Mouse (Mus musculus) hindbrain, postnatal 0 days (tissue): ENCODE data around the gene Cpsf4l. TPM values are rescaled to one million over a fixed set of nuclear protein-coding genes. Genes with fewer than 3 reads are reported as not detected.

ENCODE experiments used
- ATAC-seq: fragments of 200-750 bp; cut with Nextera tagmentation; 2 replicates; pipeline ENCODE4 v1.8.0; 2017; ENCODE audit warnings: mild to moderate bottlenecking, moderate TSS enrichment, moderate library complexity
- DNase-seq: peaks from one replicate; pipeline ENCODE4 v3.0.0-alpha.2; 2015; ENCODE audit warnings: low spot score
- H3K27ac ChIP-seq: fragments of 300-500 bp; sonication (generic); 2 replicates; pipeline ENCODE4 v1.5.1; 2014; ENCODE audit warnings: mild to moderate bottlenecking
- H3K27me3 ChIP-seq: fragments of 300-500 bp; sonication (generic); 2 replicates; pipeline ENCODE4 v1.6.1; 2014; ENCODE audit warnings: low read length, mixed read lengths; ENCODE audit not compliant: insufficient read depth
- H3K36me3 ChIP-seq: fragments of 300-500 bp; sonication (generic); 2 replicates; pipeline ENCODE4 v1.6.1; 2014; ENCODE audit warnings: low read length, mixed read lengths; ENCODE audit not compliant: insufficient read depth
- H3K4me1 ChIP-seq: fragments of 300-500 bp; sonication (generic); 2 replicates; pipeline ENCODE4 v1.6.1; 2014; ENCODE audit warnings: antibody characterized with exemption, low read length, mixed read lengths; ENCODE audit not compliant: insufficient read depth
- H3K4me2 ChIP-seq: fragments of 300-500 bp; sonication (generic); 2 replicates; pipeline ENCODE4 v1.6.1; 2014; ENCODE audit warnings: low read depth, mild to moderate bottlenecking, low read length, moderate library complexity, mixed read lengths
- H3K4me3 ChIP-seq: fragments of 300-500 bp; sonication (generic); 2 replicates; pipeline ENCODE4 v1.5.1; 2014; ENCODE audit warnings: low read length
- H3K9ac ChIP-seq: fragments of 300-500 bp; sonication (generic); replicated peaks from 2 replicates; pipeline ENCODE4 v1.6.1; 2014; ENCODE audit warnings: mild to moderate bottlenecking, low read length, moderate library complexity, mixed read lengths
- H3K9me3 ChIP-seq: fragments of 300-500 bp; sonication (generic); 2 replicates; pipeline ENCODE4 v1.6.1; 2016; ENCODE audit warnings: low read length, mixed read lengths
- CTCF ChIP-seq: IDR thresholded peaks from 2 replicates; pipeline ENCODE4 v1.5.1; 2016; ENCODE audit warnings: antibody characterized with exemption, control low read depth, low read depth
- WGBS: fragments of 180-500 bp; shearing (Covaris S2); extraction: QIAGEN DNeasy Blood & Tissue Kit; methylation state at CpG from one replicate; pipeline ENCODE4 v1.1.7; 2014; 5-methylcytosine and 5-hydroxymethylcytosine counted together
- polyA plus RNA-seq: library from polyadenylated mRNA; unstranded; fragments of >200 nt; fragmentation: Nextera tagmentation; extraction: Ambion mirVana; gene quantifications from 2 replicates; pipeline ENCODE4 v1.2.1, GENCODE M21; 2015
- total RNA-seq: library from RNA; depleted of rRNA; stranded (reverse); fragments of >200 nt; gene quantifications from 2 replicates; pipeline ENCODE4 v1.2.3, GENCODE M21; 2014

Gene Cpsf4l
- total and polyA plus RNA-seq, 2 experiments from 2014 or later, result 0.19 TPM; not detected in 1

DNA sequence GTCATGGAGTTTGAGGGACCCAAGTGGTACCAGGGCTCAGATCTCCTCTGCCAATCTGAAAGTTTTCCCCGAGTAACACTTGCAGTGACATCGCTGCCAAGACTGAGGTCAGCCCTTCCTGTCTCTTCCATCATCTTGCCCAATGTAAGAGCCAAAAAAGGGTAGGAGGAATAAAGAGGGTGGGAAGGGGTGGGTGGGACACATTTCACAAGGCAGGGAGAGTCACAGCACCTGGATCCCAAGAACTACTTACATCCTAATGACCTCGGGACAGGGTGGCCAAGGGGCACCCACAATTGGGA, 27.7 kb upstream of the Cpsf4l start:
- no peak overlapping the region for H3K27ac ChIP-seq
- peaks cover under 1% of the 10 kb centered on the region; the same call in 1 of the 2 replicates for H3K36me3 ChIP-seq
- no peaks in the 10 kb centered on the region for H3K27me3 ChIP-seq
- H3K9ac ChIP-seq, result no peak overlapping the region
- no peak overlapping the region for H3K4me2 ChIP-seq
- DNase-seq (no peak), ATAC-seq (no peak)
- peaks cover 13% of the 10 kb centered on the region; the same call in 1 of the 2 replicates for H3K4me1 ChIP-seq
- 87% methylated on average over 3 of the region's 3 CpGs for WGBS
- H3K4me3 ChIP-seq, result no peak overlapping the region
- H3K9me3 ChIP-seq, result no peaks in the 10 kb centered on the region
- no peak for TF ChIP-seq CTCF

DNA sequence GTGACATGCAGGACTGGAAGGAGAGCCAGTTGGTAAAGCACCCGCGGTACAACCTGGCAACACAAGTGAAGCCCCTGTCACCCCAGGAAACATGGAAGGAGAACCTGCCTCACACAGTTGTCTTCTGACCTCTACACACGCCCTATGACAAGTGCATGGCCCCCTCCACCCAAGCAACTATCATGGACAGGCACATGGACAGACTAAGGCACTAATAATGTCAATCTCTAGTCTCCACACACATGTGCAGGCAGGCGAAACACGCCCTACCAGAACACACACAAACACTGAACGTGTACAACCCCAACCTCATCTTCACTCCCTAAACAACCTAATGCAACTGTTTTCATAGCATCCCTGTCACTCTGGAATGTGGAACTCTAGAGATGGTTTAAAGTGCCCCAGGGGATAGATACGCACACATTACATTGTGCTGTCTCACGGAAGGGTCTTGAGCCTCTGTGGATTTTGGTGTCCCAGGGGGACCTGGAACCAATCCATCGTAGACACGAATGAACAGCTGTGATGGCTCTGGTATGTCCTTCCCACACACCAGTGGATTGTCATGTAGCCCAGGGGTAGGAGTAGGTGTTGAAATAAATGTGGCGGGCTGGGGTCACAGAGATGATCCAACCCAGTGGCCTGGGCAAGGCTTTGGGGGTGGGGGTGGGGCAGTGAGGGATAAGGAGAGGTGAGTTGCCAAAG, 27.2 kb upstream of the Cpsf4l start:
- Histone ChIP-seq H3K4me1 (peaks cover 13% of the 10 kb centered on the region; the same call in 1 of the 2 replicates), H3K9ac (no peak overlapping the region), H3K4me2 (no peak overlapping the region), H3K4me3 (no peak overlapping the region), H3K27me3 (no peaks in the 10 kb centered on the region), H3K36me3 (no peaks in the 10 kb centered on the region), H3K9me3 (no peaks in the 10 kb centered on the region), H3K27ac (no peak overlapping the region)
- DNase-seq, result no peak
- no peak for ATAC-seq
- TF ChIP-seq CTCF, result no peak
- WGBS, result 71% methylated on average over 11 of the region's 11 CpGs

DNA sequence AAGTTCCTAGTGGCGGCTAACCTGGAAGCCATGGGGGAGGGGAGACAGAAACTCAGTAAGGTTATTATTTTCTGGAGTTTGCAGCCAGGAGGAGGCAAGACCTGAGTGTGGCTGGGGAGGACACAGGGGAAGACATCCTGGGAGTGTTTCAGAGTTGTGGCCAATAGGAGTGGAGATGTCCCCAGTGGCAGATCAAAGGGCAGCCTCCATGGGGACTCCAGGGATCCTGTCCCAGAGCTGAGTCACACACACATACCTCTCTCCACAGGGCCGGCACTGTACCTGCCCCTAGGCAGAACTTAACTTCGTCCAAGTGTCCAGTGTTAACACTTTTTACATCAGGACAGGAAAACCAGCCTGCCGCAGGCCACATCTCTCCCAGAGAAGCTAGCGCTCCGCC, 25.3 kb upstream of the Cpsf4l start:
- no peak overlapping the region for H3K4me2 ChIP-seq
- peaks cover 13% of the 10 kb centered on the region; the same call in 1 of the 2 replicates for H3K4me1 ChIP-seq
- no peak for DNase-seq
- WGBS, result 79% methylated on average over 6 of the region's 6 CpGs
- H3K4me3 ChIP-seq, result no peak overlapping the region
- no peak overlapping the region for H3K27ac ChIP-seq
- no peak for ATAC-seq
- no peaks in the 10 kb centered on the region for H3K27me3 ChIP-seq
- H3K9me3 ChIP-seq, result no peaks in the 10 kb centered on the region
- H3K9ac ChIP-seq, result no peak overlapping the region
- no peaks in the 10 kb centered on the region for H3K36me3 ChIP-seq
- TF ChIP-seq CTCF, result no peak

DNA sequence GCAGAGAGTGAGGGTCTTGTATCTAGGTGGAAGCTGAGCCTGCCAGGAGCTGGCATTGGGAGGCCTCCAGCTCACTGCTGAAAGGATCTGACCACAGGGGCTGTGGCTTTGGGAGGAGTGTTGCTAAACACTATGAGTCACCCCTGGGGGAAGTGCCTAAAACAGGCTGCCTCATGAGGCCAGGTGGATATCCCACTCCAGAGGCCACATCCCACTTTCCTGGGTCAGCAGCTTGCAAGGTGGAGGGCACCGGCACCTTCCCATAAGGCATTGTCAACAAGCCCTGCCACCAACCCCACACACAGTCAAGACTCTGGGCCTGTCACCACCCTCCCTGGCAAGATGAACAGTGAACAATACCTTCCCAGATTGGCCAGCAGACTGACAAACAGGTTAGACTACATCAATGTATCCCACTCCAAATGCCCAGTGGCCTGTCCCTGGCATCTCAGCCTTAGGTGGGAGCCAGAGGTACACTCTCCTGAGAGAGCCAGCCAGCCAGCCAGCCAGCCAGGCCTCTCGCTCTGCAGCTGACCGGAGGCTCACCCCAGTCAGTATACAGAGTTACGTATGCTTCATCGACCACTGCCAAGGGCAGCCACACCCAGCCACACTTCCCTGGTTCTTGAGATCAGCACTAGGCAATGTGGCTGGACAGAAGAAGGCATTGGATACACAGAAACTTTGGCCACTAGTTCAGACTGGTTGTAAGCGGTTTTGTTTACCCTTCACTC, 24.0 kb upstream of the Cpsf4l start:
- peak overlapping the region; percentile 17; the same call in 1 of the 2 replicates for H3K27ac ChIP-seq
- 45% methylated on average over 6 of the region's 6 CpGs for WGBS
- H3K4me3 ChIP-seq, result no peak overlapping the region
- DNase-seq (no peak), ATAC-seq (peak; percentile 25; the same call in 1 of the 2 replicates)
- peaks cover 6% of the 10 kb centered on the region; the same call in 1 of the 2 replicates for H3K36me3 ChIP-seq
- no peaks in the 10 kb centered on the region for H3K27me3 ChIP-seq
- 0 out of 2 replicates have a peak, but pooled peaks cover 3% of the 10 kb centered on the region for H3K4me1 ChIP-seq
- no peak overlapping the region for H3K9ac ChIP-seq
- no peak for TF ChIP-seq CTCF
- no peaks in the 10 kb centered on the region for H3K9me3 ChIP-seq
- H3K4me2 ChIP-seq, result no peak overlapping the region

DNA sequence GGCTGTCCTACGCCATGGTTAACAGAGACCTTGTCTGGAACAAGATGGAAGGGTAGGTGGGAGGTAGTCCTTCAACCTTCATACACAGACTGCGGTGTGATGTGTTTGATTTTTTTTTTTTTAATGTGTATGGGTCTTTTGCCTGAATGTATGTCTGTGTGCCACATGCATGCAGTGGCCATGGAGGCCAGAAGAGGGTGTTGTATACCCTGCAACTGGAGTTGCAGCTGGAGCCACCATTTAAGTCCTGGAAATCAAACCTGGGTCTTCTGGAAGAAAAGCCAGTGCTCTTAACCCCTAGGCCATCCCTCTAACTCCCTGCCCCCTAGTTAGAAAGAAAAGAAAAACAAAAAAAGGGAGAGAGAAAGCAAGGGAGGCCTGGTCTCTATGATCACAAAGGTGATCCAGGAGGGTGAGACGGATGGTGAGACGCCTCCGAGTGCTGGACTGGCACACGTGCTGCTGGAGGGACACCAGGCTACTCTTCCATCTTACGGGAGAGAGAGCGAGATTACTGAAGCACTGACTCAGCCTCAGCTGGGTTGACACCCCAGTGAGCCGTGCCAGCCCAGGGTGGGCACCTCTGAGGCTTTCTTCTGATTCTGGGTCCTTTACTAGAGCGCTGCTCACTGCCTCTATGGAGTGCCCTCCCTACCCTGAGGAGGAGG, 22.3 kb upstream of the Cpsf4l start:
- Histone ChIP-seq H3K4me1 (0 out of 2 replicates have a peak, but pooled peaks cover 3% of the 10 kb centered on the region), H3K27ac (no peak overlapping the region), H3K9me3 (no peaks in the 10 kb centered on the region), H3K4me2 (no peak overlapping the region), H3K9ac (no peak overlapping the region), H3K4me3 (no peak overlapping the region), H3K36me3 (peaks cover 18% of the 10 kb centered on the region; the same call in 1 of the 2 replicates), H3K27me3 (no peaks in the 10 kb centered on the region)
- peak; percentile 19; the same call in 1 of the 2 replicates for TF ChIP-seq CTCF
- WGBS, result 89% methylated on average over 10 of the region's 10 CpGs
- DNase-seq (no peak), ATAC-seq (no peak)

DNA sequence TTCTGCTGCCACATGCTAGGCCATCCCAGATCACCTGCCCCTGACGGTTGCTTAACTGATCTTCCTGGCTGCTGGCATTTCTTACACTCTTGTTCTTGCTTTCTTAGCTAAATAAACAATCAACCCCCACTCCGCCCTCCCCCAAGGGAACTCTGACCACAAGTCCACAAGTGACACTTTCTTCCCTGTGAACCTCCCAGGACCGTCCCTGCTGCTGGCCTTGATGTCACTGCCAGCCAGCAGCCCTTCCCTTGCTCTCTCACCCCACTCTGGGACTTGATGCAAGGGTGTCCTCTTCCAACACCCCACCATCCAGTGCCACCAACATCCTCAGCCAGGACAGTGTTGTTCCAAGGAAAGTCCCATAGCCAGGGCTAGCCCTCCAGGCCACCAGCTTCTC, 21.1 kb upstream of the Cpsf4l start:
- Histone ChIP-seq H3K4me3 (no peak overlapping the region), H3K27ac (no peak overlapping the region), H3K9ac (no peak overlapping the region), H3K36me3 (peaks cover 18% of the 10 kb centered on the region; the same call in 1 of the 2 replicates), H3K4me1 (peaks cover 5% of the 10 kb centered on the region; the same call in 1 of the 2 replicates), H3K27me3 (no peaks in the 10 kb centered on the region), H3K4me2 (no peak overlapping the region), H3K9me3 (no peaks in the 10 kb centered on the region)
- no peak for ATAC-seq
- TF ChIP-seq CTCF, result no peak
- 79% methylated on average over 3 of the region's 3 CpGs for WGBS
- DNase-seq, result no peak
